Mouse (Mus musculus) monocyte, adult 2 months (primary cell): Measurements from ENCODE around the gene Nags.

Experiments used
- DNase-seq, 2 experiments: peaks; one replicate each; pipeline ENCODE4 v3.0.0; 2022; ENCODE audit warnings: low spot score in 2 of 2, low read depth in 1 of 2

The Nags gene

DNA sequence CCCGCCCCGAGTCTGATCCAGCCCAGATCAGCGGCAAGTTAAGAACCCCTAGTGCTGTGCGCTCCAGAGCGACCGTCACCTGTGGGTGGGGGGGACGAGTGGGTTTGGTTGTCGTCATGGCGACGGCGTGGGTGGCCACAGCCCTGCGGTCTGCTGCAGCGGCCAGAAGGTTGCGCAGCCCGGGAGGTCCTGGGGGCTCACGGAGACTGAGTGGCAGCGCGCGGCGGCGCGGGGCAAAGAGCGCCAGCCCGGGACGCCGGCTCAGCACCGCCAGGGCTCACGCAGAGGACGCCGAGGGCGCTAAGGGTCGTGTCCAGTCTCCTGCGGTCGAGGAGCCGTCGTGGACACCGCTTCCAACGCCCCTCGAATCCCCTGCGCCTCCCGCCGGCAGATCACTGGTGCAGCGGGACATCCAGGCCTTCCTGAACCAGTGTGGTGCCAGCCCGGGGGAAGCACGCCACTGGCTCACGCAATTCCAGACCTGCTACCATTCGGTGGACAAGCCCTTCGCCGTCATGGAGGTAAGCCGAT lies at the start of gene Nags:
Gene Nags (plus strand): TSS at position 43 of the 531 bp plus-strand sequence.
- no peak for DNase-seq

DNA sequence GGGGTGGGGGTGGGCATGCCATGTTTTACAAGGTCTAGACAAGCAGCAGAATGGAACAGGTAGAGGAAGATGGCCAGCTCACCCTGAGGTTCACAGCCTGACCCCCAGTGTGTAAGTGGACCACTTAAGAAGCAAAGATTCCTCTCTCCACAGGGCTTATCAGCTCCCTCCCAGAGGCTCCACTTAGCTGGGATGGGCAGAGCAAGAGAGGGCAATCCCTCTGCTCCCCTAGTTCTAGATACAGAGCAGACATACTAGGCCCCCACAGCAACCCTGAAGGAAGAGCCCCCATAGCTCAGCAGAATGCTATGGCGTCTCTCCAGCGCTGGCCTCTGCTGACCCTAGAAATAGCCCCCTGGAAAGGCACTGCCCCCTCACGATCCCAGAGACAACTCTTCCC lies 49.6 kb upstream of the Nags start:
- no peak for DNase-seq

DNA sequence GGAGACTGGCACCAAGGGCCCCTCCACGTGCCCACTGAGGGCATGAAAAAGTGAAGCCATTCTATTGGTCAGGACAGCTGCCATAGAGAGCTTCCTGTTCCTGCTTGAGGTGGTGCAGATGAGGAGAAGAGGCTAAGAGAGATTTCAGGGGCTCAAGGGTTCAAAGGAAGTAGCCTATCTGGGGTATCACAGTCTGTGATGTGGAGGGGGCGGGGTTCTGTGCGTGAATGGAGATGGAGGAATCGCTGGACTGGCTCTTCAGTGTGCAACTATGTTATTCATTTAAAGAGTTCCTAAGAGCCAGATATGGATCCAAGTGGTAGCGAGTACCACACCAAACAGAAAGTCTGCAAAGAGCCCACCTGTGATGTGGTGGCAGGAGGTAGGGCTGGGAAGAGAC lies 48.9 kb upstream of the Nags start:
- no peak for DNase-seq

DNA sequence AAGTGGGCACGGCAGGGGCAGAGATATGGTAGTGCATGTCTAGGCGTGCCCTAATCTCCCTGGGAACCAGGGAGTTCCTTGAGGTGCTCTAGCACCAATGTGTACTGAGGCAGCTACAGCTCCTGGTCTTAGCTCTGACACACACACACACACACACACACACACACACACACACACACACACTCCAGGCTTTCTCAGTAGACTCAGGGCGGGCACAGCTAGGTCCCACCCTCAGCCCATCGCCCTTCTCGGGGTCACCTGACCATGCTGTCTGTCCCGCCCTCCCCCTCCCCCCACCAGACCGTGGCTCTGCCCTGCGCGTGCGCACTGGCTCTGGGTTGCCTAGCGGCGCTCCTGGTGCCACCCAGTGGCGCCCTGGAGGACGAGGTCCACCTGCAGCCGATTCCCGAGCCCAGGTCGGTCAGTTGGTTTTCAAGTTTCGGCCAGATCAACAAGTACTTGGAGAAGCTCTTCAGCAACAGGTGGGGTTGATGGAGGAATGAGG lies 48.4 kb upstream of the Nags start:
- no peak for DNase-seq

DNA sequence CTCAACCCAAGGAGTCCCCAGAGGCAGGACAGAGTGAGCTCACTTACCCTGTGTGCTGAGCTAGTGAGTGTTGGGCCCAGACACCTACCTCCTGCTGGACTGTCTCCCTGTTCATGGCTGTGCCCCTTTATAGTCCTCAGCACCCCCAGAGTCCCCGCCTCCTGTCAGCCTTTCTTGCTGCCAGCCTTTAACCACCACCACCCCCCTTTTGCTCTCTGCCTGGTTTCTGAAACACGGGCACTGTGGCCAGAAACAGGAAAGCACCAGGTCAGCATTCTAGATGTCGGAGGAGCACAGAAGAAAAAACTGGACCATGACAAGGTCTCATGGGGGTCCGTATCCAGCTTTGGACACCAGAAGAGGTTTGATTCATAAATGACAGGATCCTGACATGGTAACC lies 44.1 kb upstream of the Nags start, which contains the start of gene Ppy:
Gene Ppy (minus strand): TSS at position 101 of the 400 bp plus-strand sequence.
- DNase-seq = no peak

DNA sequence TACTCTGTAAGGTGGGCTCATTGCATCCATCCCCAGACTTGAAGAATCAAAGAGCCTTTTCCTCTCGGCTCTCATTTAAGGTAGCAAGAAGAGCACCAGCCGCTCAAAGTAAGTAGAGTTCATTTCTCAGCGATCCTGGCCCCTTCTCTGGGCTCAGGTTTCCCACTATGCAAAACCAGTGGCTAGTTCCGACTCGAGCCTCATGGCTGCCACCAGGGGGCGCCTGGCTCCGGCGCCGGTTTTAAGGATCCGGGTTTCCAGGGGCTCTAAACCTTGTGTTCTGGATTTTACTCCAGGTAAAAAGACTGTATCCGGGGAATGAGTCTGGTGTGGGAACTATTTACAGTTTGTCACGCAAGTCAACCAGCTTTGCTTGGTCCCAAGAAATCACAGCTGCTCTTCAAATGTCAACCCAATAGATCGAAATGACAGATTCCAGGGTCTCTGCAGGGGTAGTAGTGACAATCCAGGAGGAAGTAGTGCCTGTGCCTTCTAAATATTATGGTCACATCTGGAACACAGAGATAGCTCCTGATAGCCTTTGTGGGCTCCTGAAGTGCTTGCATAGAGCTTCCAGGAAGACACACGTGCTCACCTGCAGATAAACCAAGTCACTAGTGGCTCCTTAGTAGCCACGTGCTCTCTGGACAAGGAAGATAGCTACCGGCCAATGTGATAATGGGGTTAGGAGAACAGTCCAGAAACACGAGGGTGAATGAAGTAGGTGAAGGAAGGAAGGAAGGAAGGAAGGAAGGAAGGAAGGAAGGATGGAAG lies 42.6 kb upstream of the Nags start:
- peak in 1 of 2 experiments; percentile 19 for DNase-seq

DNA sequence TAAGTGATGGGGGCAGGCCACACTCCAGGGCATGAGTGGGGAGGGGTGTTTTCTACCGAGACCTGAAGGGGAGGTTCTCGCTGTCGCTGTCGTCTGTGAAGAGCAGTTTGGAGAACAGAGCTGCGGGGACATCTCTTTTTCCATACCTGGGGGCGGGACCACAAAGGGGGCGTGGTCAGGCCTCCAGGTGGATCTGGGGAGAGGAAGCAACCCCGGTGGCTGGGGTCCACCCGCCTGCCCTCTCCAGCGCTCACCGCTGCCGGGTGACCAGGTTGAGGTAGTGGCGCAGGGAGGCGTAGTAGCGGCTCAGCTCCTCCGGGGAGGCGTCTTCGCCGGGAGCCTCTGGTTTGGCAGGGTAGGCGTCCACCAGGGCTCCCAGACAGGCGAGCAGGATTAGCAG lies 38.4 kb upstream of the Nags start:
- no peak for DNase-seq

DNA sequence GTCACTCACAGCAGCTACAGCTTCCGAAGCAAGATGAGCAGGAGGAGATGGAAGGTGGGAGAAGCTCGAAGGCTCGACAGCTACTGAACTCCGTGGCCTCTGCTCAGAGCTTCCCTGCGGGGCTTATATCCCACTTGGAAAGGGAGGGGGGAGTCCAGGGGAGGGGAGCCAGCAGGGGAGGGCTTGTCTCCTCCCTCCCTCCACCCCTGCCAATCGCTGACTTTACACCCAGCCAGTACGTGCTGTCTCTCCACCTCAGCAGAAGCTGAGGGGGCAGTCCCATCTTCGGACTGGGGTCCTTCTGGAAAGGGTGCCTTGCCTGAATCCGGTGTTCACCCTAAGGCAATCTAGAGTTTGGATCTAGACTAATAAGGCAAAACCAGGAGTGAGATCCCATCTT lies 37.6 kb upstream of the Nags start, which contains the start of gene Pyy:
Gene Pyy (minus strand): TSS at position 101 of the 400 bp plus-strand sequence.
- no peak for DNase-seq

DNA sequence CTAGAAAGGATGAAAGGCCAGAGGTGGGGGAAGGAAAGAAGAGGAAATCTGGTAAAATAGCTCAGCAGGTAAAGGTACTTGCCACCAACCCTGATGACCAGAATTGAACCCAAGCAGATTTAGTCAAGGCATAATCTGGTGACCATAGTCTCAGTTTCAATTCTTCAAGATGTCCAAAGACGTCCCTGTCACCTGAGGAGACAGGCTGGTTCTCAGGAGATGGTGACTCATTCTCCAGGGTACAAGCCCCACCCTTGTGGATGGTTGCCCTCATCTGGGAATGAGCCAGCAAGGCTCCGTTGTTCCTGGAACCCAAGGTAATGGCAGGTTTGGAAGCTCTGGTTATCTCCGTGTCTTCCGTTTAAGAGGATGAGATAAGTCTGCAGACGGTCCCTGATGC lies 33.7 kb upstream of the Nags start:
- no peak for DNase-seq

DNA sequence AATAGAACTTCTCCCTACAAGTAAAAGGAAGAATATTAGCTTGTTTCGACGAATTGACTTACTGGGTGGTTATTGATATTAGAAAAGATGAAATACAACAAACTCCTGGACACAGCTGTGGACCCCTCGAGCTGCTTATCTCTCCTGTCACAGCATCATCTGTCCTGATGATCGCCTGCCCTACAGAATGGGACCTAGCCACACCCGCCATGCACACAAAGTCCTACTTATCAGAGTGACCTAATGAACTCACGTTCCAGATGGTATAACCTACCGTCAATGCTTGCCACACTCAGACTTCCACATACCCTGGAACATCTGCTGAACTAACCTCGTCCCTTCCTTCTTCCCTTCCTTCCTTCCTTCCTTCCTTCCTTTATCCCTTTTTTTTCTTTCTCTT lies 29.1 kb upstream of the Nags start:
- no peak for DNase-seq

DNA sequence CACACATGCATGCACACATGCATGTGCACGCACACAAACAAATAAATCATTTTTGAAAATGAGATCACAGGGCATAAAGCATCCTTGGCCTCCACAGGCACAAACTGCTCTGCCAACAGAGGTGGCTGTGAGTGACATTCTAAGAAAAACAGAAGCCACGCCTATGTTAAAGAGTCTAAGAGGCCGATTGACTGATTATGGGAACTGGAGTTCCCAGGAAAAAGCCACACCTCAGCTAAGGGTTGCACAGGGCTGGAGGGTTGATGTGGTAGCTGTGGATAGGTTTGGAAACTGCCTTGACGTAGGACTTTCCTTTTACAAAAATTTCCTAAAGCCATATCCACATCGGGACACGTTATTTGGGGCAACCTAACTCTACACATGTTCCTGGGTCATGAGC lies 27.9 kb upstream of the Nags start:
- no peak for DNase-seq

DNA sequence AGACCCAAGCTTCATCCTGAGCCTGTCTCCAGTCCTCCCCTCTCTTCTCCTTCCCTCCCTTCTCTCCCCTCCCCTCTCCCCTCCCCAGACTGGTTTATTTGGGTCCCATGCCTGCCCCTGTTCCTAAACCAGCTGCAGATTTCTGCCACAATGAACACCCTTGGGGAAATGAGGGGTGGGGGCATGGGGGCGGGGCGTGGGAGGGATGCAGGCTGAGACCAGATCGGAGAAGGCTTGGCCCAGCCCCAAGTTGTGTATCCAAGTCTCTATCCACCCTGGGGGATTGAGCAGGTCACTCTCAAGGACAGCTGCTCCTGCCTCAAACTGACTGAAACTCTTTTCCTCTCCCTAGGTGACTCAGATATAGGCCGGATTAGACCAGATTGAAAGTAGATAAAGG lies 10.8 kb upstream of the Nags start:
- no peak for DNase-seq

DNA sequence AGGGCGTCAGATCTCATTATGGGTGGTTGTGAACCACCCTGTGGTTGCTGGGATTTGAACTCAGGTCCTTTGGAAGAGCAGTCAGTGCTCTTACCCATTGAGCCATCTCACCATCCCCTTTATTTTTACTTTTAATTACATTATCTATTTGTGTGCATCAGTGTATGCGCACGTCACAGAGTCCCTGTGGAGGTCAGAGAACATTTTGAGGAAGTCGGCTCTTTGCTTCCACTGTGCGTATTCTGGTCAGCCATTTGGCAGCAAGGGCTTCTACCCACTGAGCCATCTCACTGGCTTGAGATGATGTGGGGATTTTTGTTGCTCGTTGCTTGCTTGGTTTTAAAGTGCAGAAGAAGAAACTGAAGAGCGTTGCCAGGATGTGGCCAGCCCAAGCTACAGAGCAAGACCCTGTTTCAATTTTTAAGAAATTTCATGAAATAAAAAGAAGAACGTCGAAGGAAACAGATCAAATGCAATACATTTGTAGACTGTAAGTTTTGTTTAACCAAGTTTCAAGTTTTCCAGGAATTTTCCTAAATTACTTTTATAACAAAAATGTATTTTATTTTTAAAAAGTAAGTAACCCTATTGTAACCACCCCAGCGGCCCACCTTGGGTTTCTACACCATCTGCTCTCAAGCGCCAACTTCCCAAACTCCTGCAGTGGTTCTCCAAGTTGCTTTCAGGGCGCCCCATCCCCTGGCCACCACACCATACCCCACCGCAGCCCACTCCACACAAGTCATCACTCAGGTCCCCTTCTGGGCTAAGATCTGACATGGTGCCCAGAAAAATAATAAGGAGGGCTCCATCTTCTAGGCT lies 7.5 kb upstream of the Nags start:
- peak in 1 of 2 experiments; percentile 25 for DNase-seq

DNA sequence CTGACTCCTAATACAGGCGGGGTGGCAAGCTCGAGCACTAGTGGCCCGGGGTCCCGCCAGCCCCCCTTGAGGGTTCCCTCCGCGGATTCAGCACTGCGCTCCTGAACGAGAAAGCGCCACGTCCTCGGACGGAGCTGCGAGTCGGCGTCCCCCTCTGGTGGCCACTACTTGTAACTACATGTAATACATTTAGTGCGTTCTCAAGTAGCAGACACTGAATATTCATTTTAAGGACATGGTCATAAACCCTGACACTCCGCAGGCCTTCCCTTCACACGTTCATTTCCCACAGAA lies 6.9 kb upstream of the Nags start:
- DNase-seq = peak in 1 of 2 experiments; percentile 33

DNA sequence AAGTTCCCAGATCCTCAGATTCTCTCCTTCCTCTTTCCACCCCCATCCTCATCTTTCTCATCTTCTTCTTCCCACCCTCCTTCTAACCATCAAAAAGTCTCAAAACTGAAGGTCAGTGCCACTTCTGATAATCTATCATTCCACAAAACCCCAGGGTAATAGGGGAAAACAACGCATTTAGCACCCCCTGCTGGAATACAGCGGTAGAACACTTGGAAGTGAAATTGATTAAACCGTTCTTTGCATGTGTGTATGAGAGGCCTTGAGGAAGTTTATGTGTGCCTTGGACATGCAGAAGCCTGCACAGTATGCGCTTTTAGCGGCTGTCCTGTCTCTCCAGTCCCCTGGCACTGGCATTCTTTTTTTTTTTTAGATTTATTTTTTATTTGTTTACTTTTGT lies 4.8 kb upstream of the Nags start:
- peak in 1 of 2 experiments; percentile 58 for DNase-seq

DNA sequence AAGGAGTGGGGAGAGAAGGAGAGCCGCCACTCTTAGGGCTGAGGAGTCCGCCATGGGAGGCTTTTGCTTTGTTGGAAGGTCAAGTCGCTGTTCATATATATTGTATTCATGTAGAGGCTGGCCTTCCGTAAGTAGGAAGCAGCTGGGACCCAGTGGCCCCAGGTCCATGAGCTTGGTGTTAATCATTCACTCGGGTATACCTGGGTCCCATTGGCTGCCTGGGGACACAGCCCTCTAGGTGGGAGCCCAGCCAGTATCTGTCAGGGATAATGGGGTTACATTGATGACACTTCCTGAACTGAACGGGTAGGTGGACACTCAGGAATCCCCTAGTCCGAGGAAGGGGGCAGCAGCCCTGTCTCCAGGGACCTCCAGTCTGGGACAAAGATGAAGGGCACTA lies 3.0 kb upstream of the Nags start:
- DNase-seq = no peak

DNA sequence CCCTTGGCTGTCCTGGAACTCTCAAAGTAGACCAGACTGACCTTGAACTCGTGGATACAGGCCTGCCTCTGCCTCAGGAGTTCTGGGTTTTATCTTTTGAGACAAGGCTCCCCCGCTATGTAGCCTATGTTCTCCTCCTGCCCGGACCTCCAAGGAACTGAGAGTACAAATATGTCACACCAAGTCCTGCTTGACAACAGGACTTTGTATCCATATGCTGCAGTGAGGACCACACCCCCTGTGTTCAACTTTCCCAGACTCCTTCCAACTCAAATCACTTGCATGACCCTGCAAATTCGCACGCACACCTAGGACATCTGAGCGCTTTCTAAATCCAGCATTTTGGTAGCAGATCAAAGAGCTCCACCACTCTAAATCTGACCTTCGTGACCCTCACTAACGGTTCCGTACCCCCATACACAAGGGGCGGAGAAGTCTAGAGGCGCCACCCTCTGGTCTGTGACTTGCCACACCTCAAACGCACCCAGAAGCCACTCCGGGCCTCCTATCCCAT lies 299 bp upstream of the Nags start:
- no peak for DNase-seq

DNA sequence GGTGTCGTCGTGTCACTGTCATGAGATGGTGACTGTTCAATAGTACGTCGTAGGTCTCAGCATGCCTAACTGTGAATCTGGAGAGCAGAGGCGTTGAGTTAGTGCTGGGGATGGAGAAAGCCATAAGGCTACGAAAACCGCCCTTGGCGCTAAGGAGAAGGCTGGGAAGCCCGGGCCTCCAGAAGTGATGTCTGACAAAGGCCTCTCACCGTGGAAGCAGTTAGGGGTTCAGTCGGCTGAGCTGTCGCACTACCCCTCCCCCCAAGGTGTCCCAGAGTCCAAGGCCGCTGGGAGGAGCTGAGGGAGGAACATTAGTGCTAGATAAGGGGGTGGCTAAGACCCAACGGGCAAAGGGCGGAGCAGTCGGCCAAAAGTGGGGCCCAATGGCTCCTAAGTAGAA lies 692 bp downstream of the Nags start:
- DNase-seq = no peak

DNA sequence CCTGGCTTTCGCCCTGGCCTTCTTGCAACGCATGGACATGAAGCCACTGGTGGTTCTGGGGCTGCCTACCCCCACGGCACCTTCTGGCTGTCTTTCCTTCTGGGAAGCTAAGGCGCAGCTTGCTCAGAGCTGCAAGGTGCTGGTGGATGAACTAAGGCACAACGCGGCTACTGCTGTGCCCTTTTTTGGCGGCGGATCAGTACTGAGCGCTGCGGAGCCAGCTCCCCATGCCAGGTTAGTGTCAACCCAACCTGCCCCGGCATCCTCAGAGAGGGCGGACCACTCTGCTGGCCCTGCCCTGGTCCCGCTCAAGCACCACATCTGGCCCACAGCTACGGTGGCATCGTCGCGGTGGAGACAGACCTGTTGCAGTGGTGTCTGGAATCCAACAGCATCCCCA lies 1.2 kb downstream of the Nags start:
- no peak for DNase-seq

DNA sequence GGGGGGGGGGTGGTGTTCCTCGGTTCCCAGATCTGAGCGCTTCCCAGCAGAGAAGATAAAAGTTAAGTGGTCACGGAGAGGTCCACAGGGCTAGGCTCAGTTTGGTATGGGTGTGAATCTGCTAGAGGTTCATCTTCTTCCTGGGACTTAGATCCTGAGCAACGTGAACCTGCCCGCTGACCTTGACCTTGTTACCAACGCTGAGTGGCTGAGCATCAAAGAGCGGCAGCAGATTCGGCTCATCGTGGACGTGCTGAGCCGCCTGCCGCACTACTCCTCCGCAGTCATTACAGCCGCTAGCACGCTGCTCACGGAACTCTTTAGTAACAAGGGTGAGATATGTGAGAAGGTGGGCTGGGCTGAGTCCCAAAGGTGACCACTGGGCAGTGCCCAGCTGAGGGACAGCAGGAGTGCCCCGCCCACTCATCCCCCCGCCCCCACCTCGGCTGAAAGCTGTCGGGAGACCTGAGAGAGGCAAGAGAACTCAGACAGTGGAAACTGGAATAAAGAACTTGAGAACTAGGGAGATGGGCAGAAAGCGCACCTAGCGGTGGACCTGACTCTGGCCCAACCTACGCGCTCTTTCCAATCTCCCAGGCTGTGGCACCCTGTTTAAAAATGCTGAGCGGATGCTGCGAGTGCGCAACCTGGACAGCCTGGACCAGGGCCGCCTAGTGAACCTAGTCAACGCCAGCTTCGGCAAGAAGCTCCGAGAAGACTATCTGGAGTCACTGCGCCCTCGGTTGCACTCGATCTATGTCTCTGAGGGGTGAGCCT lies 2.1 kb downstream of the Nags start:
- no peak for DNase-seq
